Mouse (Mus musculus): ENCODE data around the gene Prr12.
A peak's percentile ranks its signal among the peaks of the same experiment; 100 is the strongest.
"Not testable (repeated sequence)": the region's sequence is repeated elsewhere in the genome, so short reads cannot be mapped to it uniquely, and the experiment has no call there.

Prr12 gene

GRCm38 (mm10) chr7:45052862-45053116 is at the start of gene Prr12:
Gene Prr12 (minus strand): TSS chr7:45052881.
- DNase-seq (ENCODE audit: low read depth, low spot score): no peak

DNA sequence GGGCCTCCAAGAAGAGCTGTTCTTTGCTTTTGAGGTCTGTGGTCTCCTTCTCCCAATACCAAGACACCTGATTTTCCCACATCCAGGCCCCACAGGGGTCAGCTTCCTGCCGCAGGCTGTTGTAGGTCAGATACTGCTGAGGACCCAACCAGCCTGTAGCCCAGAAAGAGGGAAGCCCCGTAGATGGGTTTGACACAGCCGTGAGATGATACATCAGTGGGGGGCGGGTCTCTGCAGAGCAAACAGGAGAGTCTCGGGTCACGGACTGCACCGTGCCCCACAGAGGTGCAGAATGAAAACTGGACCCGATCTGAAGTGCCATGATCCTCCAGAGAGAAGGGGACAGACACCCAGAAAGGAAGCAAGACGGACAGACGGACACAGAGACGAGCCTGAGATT is 49.8 kb upstream of the Prr12 start:
- DNase-seq (ENCODE audit: low read depth, low spot score): no peak

- no peak for DNase-seq (ENCODE audit: low read depth, low spot score)
Observed at GRCm38 (mm10) chr7:45100046-45100445, 47.4 kb upstream of the Prr12 start.

GRCm38 (mm10) chr7:45098541-45099240 is 46.0 kb upstream of the Prr12 start:
- DNase-seq (ENCODE audit: low read depth, low spot score): no peak

DNA sequence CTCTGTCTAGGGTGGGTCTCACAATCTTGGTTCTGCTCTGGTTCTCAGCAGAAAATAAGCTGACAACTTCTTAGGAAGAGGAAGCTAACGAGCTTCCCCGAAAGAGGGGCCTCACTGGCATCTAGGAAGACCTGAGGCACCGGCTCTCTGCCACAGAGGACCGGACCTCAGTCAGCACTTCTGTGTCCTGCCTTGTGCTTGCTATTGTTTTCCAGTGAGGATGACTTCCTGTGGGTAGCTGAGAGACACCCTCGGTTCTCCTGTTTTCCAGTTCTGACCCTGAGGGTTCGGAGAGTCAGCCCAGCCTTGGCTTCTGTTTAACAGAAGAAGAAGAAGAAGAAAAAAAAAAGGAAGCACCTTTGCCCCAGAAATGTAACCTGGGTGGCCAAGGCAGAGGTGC is 44.8 kb upstream of the Prr12 start:
- DNase-seq (ENCODE audit: low read depth, low spot score): no peak

DNA sequence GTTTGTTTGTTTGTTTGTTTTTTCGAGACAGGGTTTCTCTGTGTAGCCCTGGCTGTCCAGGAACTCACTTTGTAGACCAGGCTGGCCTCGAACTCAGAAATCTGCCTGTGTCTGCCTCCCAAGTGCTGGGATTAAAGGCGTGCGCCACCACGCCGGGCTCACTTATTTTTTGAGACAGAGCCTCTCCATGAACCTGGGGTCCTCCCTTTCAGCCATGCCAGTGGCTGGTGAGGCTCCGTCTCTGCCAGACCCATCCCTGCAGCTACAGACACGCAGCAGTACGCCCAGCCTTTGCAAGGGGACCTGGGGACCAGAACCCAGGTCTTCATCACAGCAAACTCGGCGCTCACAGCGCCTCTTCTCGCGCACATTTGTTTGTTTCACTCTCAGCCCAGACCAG is 43.3 kb upstream of the Prr12 start:
- not testable (repeated sequence) for DNase-seq (ENCODE audit: low read depth, low spot score)

GRCm38 (mm10) chr7:45095367-45095766 is 42.7 kb upstream of the Prr12 start:
- DNase-seq (ENCODE audit: low read depth, low spot score): no peak

DNA sequence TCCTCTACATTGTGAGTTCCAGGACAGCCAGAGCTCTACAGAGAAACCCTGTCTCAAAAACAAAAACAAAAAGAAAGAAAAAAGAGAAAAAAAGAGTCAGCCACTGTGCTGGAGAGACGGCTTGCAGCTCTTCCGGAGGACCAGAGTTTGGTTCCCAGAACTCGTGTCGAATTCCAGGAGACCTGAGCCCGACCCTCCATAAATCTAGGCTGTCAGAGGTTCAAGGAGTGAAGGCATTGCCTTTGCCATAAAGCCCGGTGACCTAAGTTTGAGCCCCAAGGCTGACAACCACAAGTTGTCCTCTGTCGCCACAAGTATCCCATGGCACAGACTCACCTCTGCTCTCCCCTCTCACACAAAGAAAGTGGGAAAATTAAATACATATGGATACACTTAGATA is 41.4 kb upstream of the Prr12 start:
- no peak for DNase-seq (ENCODE audit: low read depth, low spot score)

- no peak for DNase-seq (ENCODE audit: low read depth, low spot score)
Observed at GRCm38 (mm10) chr7:45093516-45093905, 40.8 kb upstream of the Prr12 start.

- DNase-seq (ENCODE audit: low read depth, low spot score): no peak
Observed at GRCm38 (mm10) chr7:45092828-45093515, 40.3 kb upstream of the Prr12 start.

DNA sequence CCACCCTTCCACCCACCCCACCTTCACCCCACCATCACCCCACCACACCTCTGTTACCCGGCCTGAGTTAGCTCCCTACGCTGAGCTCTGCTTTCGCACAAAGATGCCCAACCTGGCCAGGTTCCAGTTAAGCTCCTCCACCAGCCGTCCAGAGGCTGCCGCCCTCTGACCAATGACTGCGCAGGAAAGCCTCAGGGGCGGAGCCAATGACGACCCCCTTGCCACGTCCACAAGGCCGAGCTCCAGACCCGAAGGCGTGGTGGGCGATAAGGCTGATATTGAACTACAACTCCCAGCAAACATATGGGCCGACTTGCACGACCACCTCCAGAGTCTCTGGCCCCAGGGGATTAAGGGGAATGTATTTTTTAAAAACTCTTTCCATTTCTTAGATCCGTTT is 39.4 kb upstream of the Prr12 start, which contains the start of gene Rcn3:
Rcn3 (minus strand) TSS at position 174 of the 400 bp plus-strand sequence.
- no peak for DNase-seq (ENCODE audit: low read depth, low spot score)

DNA sequence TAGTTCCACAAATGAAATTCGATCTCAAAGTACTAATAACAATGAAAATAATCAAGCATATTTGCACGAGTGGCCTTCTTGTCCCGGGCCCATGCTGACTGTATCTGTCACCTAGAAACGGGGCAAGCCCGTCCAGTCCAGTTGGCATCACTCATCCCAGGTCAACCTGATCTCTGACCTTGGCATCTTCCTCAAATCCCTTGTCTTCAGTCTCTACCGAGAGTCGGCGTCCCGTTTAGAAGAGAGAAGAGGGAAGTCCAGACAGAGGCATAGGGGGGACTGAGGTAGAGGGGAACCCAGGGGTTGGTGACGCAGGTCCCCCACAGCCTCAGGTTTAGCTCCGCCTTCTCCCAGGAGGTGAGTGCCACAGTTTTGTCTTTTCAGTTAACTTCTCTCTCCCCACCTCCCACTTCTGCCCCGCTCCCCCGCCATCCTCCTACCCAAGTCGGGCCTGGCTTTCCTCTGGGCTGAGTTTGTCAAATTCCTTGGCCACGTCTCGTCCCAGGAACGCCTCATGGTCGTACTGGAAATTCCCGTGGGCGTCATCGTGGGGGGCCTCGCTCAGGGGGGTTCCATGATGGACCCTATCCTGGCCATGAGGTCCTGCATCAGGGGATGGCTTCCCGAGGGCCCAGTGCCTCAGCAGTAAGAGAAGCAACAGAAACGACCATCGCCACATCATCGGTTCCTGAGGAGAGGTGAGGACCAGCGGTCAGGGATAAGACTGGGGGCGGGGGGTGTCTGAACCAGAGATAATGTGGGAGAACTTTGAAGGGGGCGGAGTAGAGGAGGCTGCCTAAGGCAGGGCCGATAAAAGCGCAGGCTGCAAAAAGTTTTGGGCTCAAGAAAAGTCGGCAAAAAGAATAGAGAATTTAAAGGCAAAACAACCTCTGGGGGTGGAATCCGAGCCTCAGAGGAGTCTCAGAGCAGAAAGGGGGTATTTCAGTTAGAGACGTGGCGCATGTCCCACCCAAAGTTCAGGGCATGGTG is 38.6 kb upstream of the Prr12 start:
- no peak for DNase-seq (ENCODE audit: low read depth, low spot score)

GRCm38 (mm10) chr7:45090251-45090977 is 37.7 kb upstream of the Prr12 start:
- DNase-seq (ENCODE audit: low read depth, low spot score): no peak

DNA sequence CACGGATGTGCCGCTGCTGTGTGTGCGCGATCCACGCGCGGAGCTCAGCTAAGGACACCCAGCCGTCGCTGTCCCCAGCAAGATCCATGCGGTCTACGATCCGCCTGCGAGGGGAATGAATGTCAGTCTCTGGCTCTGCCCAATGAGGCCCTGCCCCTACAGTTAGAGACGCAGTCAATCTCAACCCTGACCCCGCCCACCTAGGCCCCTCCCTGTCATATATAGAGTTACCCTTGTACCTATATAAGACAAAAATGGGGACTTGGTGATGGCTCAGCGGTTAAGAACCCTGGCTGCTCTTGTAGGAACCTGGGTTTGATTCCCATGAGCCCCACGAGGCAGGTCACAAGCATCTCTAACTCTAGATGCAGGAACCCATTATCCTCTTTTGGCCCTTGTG is 35.9 kb upstream of the Prr12 start:
- no peak for DNase-seq (ENCODE audit: low read depth, low spot score)

DNA sequence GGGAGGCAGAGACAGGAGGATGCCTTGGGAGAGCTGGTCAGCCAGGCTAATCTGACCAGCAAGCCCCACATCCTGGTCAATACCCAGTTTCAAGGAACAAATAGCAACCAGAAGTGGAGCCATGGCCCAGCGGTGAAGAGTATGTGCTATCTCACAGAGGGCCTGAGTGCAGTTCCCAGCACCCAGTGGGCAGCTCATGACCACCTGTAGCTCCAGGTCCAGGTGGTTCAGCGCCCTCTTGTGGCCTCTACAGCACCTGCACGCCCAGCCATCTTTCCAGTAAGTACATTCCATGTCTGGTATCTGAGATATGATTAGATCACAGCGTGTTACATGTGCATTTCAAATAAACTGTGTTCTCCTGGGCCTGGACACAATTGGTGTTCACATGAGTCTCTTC is 33.4 kb upstream of the Prr12 start:
- no peak for DNase-seq (ENCODE audit: low read depth, low spot score)

DNA sequence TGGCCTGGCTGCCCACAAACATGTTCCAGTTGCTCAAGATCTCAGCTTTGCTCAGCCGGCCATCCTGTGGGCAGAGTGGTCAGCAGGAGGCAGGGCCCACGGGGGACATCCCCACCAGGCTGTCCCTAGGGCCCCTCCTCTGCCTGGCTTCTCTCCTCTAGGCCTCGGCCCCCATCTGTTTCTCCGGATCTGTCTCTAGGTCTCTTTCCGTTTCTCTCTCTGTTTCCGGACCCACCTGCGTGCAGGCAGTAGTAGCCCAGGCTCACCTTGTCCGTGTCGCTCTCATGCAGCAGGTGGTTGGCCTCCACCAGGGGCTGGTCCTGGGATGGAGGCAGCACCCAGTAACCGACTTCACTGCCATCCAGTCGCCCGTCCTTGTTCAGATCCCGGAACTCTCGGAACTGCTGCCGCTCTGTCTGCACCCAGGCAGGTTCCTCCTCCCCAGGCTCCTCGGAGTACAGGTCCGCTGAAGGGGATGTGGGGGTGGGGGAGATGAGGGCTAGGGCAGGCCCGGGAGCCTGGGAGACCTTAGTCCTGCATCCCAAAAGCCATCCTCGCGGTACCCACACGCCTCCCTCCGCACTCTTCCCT is 30.7 kb upstream of the Prr12 start:
- no peak for DNase-seq (ENCODE audit: low read depth, low spot score)

- DNase-seq (ENCODE audit: low read depth, low spot score): no peak
Observed at GRCm38 (mm10) chr7:45082401-45083299, 30.0 kb upstream of the Prr12 start.

GRCm38 (mm10) chr7:45081016-45081415 is 28.3 kb upstream of the Prr12 start:
- DNase-seq (ENCODE audit: low read depth, low spot score): no peak

DNA sequence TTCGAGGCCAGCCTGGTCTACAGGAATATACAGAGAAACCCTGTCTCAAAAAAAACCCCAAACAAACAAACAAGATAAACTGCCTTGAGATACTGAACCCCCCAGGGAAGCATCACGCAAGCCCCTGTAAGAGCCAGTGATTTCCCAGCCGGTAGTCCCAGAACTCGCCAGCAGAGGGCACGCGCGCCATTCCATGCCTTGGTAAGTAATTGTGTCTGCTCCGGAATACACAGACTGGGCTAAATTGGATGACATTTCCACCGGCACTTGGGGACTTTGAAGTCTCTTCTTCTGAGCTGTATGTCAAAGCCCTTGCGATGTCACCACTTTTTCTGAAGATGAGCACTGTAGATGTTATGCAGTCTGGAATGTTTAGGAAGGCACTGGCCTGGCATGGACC is 27.2 kb upstream of the Prr12 start:
- DNase-seq (ENCODE audit: low read depth, low spot score): peak; percentile 56

GRCm38 (mm10) chr7:45078513-45078912 is 25.8 kb upstream of the Prr12 start:
- DNase-seq (ENCODE audit: low read depth, low spot score): peak; percentile 32

All from retina, adult 2 months (tissue).